Mouse (Mus musculus) limb, embryonic 10.5 days (tissue): Measurements from ENCODE around the gene Evi2b. TPM values are rescaled to one million over a fixed set of nuclear protein-coding genes. Genes with fewer than 3 reads are reported as not detected.

Experiments used
- DNase-seq: peaks from one replicate; pipeline ENCODE4 v3.0.0-alpha.2; 2017; ENCODE audit warnings: low spot score
- H3K27ac ChIP-seq: fragments of 300-500 bp; sonication (generic); 2 replicates; pipeline ENCODE4 v1.5.1; 2016; ENCODE audit warnings: mild to moderate bottlenecking
- H3K27me3 ChIP-seq: fragments of 300-500 bp; sonication (generic); 2 replicates; pipeline ENCODE4 v1.6.1; 2016; ENCODE audit warnings: low read depth, mild to moderate bottlenecking; ENCODE audit not compliant: poor library complexity, severe bottlenecking
- H3K36me3 ChIP-seq: fragments of 300-500 bp; sonication (generic); 2 replicates; pipeline ENCODE4 v1.6.1; 2016; ENCODE audit warnings: mild to moderate bottlenecking, moderate library complexity
- H3K4me1 ChIP-seq: fragments of 300-500 bp; sonication (generic); 2 replicates; pipeline ENCODE4 v1.6.1; 2016
- H3K4me3 ChIP-seq: fragments of 300-500 bp; sonication (generic); 2 replicates; pipeline ENCODE4 v1.5.1; 2016; ENCODE audit warnings: mild to moderate bottlenecking, moderate library complexity
- H3K9me3 ChIP-seq: fragments of 300-500 bp; sonication (generic); replicated peaks from 2 replicates; pipeline ENCODE4 v1.6.1; 2016; ENCODE audit warnings: mild to moderate bottlenecking
- WGBS: fragments of 180-500 bp; shearing (Covaris S2); methylation state at CpG from one replicate; pipeline ENCODE4 v1.1.7; 2016; 5-methylcytosine and 5-hydroxymethylcytosine counted together
- polyA plus RNA-seq: library from polyadenylated mRNA; unstranded; fragments of >200 nt; fragmentation: Nextera tagmentation; extraction: Ambion mirVana; gene quantifications from 2 replicates; pipeline ENCODE4 v1.2.1, GENCODE M21; 2016

Gene Evi2b
- polyA plus RNA-seq, 1 experiment from 2014 or later, result 0.16 TPM

DNA sequence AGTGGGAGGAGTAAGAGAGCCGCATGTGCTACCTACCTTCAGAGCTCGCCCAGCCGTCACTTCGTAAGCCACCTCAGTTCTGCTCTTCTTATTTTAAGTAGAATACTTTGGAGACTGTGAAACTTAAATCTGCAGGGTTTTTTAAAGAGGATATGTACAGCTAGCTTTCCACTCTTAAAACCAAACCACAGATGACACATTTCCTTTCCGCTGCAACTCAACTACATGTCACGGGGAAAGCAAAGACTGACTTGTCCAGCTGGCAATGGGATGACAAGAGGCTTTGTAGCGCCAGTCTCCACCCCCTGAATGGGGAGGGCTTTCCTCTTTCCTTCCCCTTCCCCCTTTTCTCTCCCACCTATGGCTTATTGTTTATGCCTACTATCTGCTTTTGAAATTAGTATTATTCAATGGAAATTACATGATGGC is 6.8 kb upstream of the Evi2b start, which contains the start of the genes Evi2 and Evi2a:
Gene Evi2, minus strand, starts transcription at position 257 of the 429 bp plus-strand sequence.
Gene Evi2a, minus strand, starts transcription at position 277 of the 429 bp plus-strand sequence.
- no peak within 1 kb of the TSS for H3K4me3 ChIP-seq
- no peaks in the 10 kb centered on the region for H3K9me3 ChIP-seq
- no peaks in the 10 kb centered on the region for H3K4me1 ChIP-seq
- peaks cover 49% of the 10 kb centered on the region for H3K36me3 ChIP-seq
- 93% methylated on average over 7 of the region's 7 CpGs for WGBS
- no peaks in the 10 kb centered on the region for H3K27me3 ChIP-seq
- no peak within 1 kb of the TSS for H3K27ac ChIP-seq
- DNase-seq, result no peak

DNA sequence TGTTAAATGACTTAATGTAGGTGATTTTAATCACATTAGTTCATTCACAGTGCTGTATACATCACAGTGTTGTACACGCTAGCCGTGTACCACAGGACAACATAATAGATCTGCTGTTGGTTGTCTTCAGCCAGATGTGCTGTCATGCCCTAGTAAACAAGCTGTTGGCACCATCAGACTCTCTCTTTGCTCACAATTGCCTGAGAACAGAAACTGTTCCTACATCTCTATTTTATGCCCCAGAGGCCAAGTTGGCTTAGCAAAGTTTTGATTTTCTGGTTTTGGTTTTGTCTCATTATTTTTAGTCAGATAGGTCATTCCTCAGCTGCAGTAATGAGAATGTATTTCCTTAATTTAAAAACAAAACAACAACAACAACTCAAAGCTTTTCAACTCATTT is 6.2 kb upstream of the Evi2b start:
- Histone ChIP-seq H3K9me3 (no peaks in the 10 kb centered on the region), H3K27me3 (no peaks in the 10 kb centered on the region), H3K36me3 (peaks cover 51% of the 10 kb centered on the region), H3K4me1 (no peaks in the 10 kb centered on the region), H3K4me3 (no peak overlapping the region), H3K27ac (no peak overlapping the region)
- no peak for DNase-seq
- WGBS, result 97% methylated on average over 2 of the region's 2 CpGs

DNA sequence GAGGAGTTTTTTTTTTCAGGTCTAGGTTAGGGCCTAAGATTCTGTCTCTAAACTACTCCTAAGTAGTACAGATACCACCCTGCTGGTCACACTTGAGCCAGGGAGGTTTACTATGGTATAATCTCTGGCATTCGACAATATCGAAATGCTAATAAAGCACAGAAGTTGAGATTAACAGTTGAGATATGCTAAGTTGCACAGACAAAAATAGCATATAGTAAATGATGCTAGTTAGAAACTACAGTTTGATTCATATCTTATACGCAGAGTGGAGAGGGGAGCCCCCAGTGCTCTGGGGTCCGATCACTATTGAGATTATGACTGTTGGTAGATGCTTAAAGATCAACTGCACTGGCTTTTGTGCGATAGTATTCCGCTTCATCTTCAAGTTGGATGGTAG is 5.7 kb upstream of the Evi2b start:
- peaks cover 55% of the 10 kb centered on the region for H3K36me3 ChIP-seq
- 94% methylated on average over 6 of the region's 6 CpGs for WGBS
- DNase-seq, result no peak
- no peaks in the 10 kb centered on the region for H3K9me3 ChIP-seq
- no peaks in the 10 kb centered on the region for H3K4me1 ChIP-seq
- H3K4me3 ChIP-seq, result no peak overlapping the region
- no peaks in the 10 kb centered on the region for H3K27me3 ChIP-seq
- H3K27ac ChIP-seq, result no peak overlapping the region

DNA sequence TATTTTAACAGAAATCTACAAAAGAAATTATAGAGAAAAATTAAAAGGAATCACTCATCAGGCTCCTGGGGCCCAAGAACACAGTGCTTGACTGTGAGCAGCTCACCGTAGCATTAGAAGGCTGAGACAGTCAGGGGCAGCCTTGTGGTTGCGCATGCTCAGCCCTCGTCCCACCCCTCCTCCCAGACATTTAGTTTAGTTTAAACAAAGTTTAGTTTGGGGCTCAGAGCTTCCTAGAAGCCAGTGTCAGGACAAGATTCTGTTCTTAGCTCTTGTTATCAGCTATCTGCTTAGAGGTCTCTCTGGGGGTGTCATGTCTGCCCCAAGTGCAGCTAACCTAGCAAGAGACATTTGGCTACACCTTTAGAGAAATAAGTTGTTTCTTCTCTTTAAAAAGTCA is 5.0 kb upstream of the Evi2b start:
- no peak overlapping the region for H3K27ac ChIP-seq
- H3K36me3 ChIP-seq, result peaks cover 54% of the 10 kb centered on the region
- no peak overlapping the region for H3K4me3 ChIP-seq
- no peaks in the 10 kb centered on the region for H3K4me1 ChIP-seq
- DNase-seq, result no peak
- WGBS, result 96% methylated on average over 3 of the region's 3 CpGs
- no peaks in the 10 kb centered on the region for H3K27me3 ChIP-seq
- H3K9me3 ChIP-seq, result no peaks in the 10 kb centered on the region

DNA sequence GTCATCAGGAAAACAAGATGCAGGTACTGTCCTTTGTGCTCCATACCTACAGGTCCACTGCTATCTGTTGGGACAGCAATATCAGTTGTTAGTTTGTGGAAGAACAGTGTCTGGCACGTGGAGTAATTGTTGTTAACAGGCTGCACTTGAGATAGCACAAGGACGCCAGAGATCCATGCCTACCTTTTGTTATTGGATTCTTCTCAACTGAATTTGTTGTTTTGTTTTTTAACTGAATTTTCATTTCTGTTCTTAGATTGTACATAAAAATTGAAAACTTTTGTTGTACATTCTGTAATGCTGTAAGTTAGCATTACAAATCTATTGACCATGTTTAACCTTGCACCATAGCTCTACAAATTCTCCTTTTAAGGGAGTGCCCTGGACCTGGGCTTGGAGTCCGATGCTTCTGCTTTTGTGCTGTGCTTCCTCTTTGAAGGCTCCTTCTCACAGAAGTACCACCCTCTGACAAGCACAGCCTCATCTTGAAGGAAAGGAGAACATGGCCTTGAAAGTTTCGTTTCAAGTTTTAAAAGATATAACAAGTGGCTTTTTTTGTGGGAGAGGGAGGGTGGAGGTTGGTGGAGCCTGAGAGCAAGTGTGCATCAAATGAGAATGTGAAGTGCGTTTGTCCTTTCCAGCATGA is 4.3 kb upstream of the Evi2b start:
- WGBS, result 93% methylated on average over 5 of the region's 5 CpGs

DNA sequence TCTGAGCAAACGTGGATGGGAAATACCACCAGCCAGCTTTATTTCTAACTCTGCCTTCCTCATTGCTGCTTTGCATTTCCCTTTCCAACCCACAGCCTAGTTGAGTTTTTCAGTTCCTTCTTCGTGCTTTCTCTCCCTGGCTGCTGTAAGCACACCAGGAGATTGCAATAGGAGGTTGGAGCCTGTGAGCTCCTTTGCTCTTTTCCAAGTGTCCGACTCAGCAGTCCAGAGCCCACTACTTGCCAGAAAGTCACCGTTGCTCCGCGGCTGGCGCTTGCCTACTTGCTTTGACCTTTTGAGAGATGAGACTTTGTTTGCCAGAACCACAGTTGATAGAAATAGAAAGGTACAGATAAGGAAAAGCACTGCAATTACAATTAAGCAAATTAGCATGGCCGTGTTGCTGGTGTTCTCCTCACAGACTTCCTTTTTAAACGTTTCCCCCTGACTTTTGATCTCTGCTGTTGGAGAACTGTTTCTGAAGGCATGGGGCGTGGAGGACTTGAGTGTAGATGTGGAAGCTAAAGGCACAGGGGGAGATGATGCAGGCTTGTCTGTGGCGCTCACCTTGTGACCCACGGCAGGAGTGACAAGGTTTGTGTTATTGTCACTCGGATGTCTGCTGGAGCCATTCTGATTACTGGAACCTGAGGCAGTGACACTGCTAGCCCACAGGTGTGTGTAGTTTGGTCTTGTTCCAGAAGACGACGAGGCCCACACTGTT is 3.6 kb upstream of the Evi2b start:
- H3K4me3 ChIP-seq, result no peak overlapping the region
- H3K36me3 ChIP-seq, result peaks cover 48% of the 10 kb centered on the region
- no peaks in the 10 kb centered on the region for H3K27me3 ChIP-seq
- H3K4me1 ChIP-seq, result no peaks in the 10 kb centered on the region
- DNase-seq, result no peak
- no peak overlapping the region for H3K27ac ChIP-seq
- H3K9me3 ChIP-seq, result no peaks in the 10 kb centered on the region
- WGBS, result 82% methylated on average over 15 of the region's 15 CpGs

More for the DNA sequence above, 4.3 kb upstream of the Evi2b start:
- H3K9me3 ChIP-seq, result no peaks in the 10 kb centered on the region
- H3K36me3 ChIP-seq, result peaks cover 48% of the 10 kb centered on the region
- no peaks in the 10 kb centered on the region for H3K27me3 ChIP-seq
- H3K27ac ChIP-seq, result no peak overlapping the region
- no peak overlapping the region for H3K4me3 ChIP-seq
- DNase-seq, result no peak
- no peaks in the 10 kb centered on the region for H3K4me1 ChIP-seq

DNA sequence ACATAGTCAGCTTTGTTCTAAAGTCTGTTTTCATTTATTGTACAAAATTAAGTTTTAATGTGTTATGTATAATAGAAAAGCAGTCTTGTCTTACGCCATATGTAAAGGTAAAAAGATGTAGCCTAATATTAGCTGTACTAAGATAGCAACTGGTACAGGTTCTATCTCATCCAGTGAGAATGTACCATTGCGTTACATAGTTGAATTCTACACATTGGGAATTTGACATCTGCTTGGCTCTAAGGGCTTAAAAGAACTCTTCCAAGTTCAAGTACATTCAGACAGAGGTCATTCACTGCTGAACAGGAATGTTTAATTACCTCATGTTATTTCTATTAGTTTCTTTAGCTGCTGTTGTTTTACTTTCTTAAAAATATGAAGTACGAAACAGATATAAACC is 3.0 kb upstream of the Evi2b start:
- no peaks in the 10 kb centered on the region for H3K27me3 ChIP-seq
- no peak for DNase-seq
- no peak overlapping the region for H3K27ac ChIP-seq
- 94% methylated on average over 3 of the region's 3 CpGs for WGBS
- H3K36me3 ChIP-seq, result peaks cover 43% of the 10 kb centered on the region
- H3K4me3 ChIP-seq, result no peak overlapping the region
- no peaks in the 10 kb centered on the region for H3K4me1 ChIP-seq
- no peaks in the 10 kb centered on the region for H3K9me3 ChIP-seq

DNA sequence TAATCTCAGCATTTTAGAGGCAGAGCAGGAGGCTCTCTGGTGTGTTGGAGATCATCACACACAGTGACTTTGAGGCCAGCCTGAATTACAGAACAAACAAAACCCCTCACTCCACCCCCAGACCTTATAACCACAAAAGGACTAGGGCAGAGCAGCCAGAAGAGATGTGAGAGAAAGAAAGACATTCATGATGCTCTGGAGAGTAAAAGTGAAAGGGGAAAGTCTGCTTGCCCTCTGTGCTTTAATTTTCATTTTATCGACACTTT is 681 bp upstream of the Evi2b start:
- DNase-seq, result no peak
- H3K9me3 ChIP-seq, result no peaks in the 10 kb centered on the region
- H3K4me1 ChIP-seq, result no peaks in the 10 kb centered on the region
- 93% methylated on average over 1 of the region's 1 CpGs for WGBS
- peaks cover 32% of the 10 kb centered on the region for H3K36me3 ChIP-seq
- H3K27ac ChIP-seq, result no peak overlapping the region
- H3K27me3 ChIP-seq, result no peaks in the 10 kb centered on the region
- no peak overlapping the region for H3K4me3 ChIP-seq

DNA sequence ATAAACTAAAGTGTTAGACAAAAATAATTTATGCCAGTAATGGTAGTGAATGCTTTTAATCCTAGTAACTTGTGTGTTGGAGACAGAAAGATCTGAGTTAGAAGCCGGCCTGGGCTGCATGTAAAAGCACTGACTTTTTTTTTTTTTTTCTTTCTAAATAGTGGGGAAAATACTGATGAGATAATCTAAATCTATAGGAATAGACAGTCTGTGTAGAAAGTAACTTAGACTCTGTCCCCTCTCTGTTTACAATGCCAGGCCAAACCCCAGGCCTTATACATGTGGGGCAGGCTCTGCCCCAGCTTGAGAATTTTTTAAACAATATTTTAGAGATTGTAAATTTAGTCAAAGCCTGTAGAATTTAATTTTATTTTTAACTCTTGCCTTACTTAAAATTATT is 618 bp downstream of the Evi2b start:
- 93% methylated on average over 1 of the region's 1 CpGs for WGBS
- Histone ChIP-seq H3K9me3 (no peaks in the 10 kb centered on the region), H3K27ac (no peak overlapping the region), H3K4me3 (no peak overlapping the region), H3K4me1 (no peaks in the 10 kb centered on the region), H3K36me3 (peaks cover 23% of the 10 kb centered on the region), H3K27me3 (no peaks in the 10 kb centered on the region)
- DNase-seq, result no peak

DNA sequence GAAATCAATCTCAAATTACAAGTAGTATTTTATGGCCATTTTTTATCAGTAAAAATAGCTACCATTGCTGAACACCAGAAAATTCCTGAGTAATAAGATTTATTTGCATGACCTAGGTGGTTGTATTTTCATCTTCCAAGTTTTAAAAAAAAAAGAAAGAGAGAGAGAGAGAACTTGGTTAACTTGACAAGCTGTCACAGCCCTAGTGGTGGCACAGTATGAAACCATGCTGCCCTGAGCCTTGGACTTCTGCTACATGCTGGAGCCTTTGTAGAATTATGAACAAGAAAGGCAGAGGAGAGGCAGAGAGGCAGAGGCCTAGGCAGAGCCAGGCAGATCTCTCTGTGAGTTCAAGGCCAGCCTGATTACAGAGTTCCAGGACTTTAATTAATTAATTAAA is 1.6 kb downstream of the Evi2b start:
- H3K4me3 ChIP-seq, result no peak overlapping the region
- H3K9me3 ChIP-seq, result no peaks in the 10 kb centered on the region
- H3K36me3 ChIP-seq, result 0 out of 2 replicates have a peak, but pooled peaks cover 14% of the 10 kb centered on the region
- no peaks in the 10 kb centered on the region for H3K4me1 ChIP-seq
- H3K27ac ChIP-seq, result no peak overlapping the region
- H3K27me3 ChIP-seq, result no peaks in the 10 kb centered on the region
- no peak for DNase-seq

DNA sequence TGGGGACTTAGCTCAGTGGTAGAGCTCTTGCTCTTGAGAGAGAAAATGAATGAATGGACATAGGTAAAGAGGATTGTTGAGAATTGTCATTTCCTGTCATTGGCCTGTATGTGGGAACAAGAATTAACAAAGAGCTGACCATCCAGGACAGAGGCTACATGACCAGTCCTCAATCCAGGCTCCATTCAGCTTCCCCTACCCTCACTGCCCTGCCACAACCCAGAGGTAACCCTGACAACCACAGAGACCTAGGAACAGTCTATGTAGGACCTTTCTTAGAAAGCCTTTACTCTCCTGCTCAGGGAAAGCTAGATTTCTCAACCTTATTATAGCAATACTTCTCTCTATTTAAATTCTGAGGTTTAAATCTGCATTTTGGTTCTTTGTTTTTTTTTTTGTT is 2.8 kb downstream of the Evi2b start:
- Histone ChIP-seq H3K9me3 (no peaks in the 10 kb centered on the region), H3K36me3 (0 out of 2 replicates have a peak, but pooled peaks cover 14% of the 10 kb centered on the region), H3K27me3 (no peaks in the 10 kb centered on the region), H3K4me3 (no peak overlapping the region), H3K27ac (no peak overlapping the region), H3K4me1 (no peaks in the 10 kb centered on the region)
- DNase-seq, result no peak

DNA sequence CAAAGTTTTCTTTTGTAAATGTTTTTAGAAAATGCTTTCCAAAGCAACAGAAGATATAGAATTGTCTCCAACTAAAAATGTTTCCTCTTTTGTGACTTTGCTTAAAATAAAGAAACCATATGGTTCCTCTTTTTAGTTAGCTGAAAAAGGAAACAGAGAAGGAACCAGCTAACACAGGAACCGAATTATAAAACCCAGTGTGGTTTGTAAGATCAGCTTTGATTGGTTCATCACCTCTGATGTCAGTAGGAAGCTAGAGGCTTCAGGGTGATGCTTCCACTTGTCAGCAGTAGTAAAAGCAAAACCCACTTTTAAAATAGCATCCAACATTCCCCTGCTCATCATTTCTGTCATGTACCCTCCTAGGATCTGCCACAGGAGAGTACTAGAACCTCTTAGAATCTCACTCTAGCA is 3.7 kb downstream of the Evi2b start:
- Histone ChIP-seq H3K36me3 (0 out of 2 replicates have a peak, but pooled peaks cover 8% of the 10 kb centered on the region), H3K27ac (no peak overlapping the region), H3K4me1 (no peaks in the 10 kb centered on the region), H3K9me3 (no peaks in the 10 kb centered on the region), H3K4me3 (no peak overlapping the region), H3K27me3 (no peaks in the 10 kb centered on the region)
- DNase-seq, result no peak
- 83% methylated on average over 1 of the region's 1 CpGs for WGBS

DNA sequence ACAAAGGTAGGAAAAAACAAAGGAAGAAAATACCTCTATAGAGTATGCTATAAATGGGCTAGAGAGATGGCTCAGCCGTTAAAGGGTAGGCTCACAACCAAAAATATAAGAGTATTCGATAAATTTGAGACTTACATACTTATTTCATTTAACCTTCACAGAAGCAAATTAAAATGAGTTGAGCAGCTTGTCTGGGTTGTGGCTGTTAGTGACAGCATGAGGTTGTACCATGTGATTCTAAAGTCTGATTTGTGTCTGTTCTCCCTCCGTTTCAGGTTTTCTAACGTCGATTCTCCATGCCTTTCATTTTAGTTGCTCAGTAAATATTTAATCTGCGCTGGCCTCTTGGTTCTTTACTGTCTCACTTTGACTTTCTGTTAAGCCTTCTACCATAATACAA is 4.3 kb downstream of the Evi2b start:
- H3K4me1 ChIP-seq, result no peaks in the 10 kb centered on the region
- no peaks in the 10 kb centered on the region for H3K27me3 ChIP-seq
- no peak overlapping the region for H3K4me3 ChIP-seq
- WGBS, result 96% methylated on average over 6 of the region's 6 CpGs
- no peak for DNase-seq
- no peaks in the 10 kb centered on the region for H3K9me3 ChIP-seq
- H3K27ac ChIP-seq, result no peak overlapping the region
- H3K36me3 ChIP-seq, result 0 out of 2 replicates have a peak, but pooled peaks cover 4% of the 10 kb centered on the region
